Mouse (Mus musculus) lung, postnatal 10 days (tissue): ENCODE measurements around the gene Pi4ka.
"Not testable (repeated sequence)": the region's sequence is repeated elsewhere in the genome, so short reads cannot be mapped to it uniquely, and the experiment has no call there.

ENCODE experiments used
- DNase-seq: peaks from one replicate; pipeline ENCODE4 v3.0.0; 2021

Pi4ka gene

GRCm38 (mm10) chr16:17269872-17270271, 136.2 kb downstream of the Pi4ka start:
- no peak for DNase-seq

GRCm38 (mm10) chr16:17267937-17268336, 138.2 kb downstream of the Pi4ka start:
- DNase-seq = no peak

GRCm38 (mm10) chr16:17266113-17266512, 140.0 kb downstream of the Pi4ka start:
- DNase-seq = no peak

- DNase-seq = no peak
Measured at GRCm38 (mm10) chr16:17261341-17261740, 144.8 kb downstream of the Pi4ka start.

GRCm38 (mm10) chr16:17258917-17259316, 147.2 kb downstream of the Pi4ka start:
- DNase-seq = no peak

GRCm38 (mm10) chr16:17257359-17257821, 148.7 kb downstream of the Pi4ka start:
- DNase-seq = no peak

- no peak for DNase-seq
Measured at GRCm38 (mm10) chr16:17255270-17255669, 150.8 kb downstream of the Pi4ka start.

GRCm38 (mm10) chr16:17254005-17254597, 152.0 kb downstream of the Pi4ka start:
- DNase-seq = peak; percentile 11

- no peak for DNase-seq
Measured at GRCm38 (mm10) chr16:17252841-17253240, 153.3 kb downstream of the Pi4ka start.

GRCm38 (mm10) chr16:17252086-17252726, 153.9 kb downstream of the Pi4ka start:
- DNase-seq = no peak

GRCm38 (mm10) chr16:17251539-17251938, 154.6 kb downstream of the Pi4ka start:
- peak; percentile 75 for DNase-seq

- DNase-seq = no peak
Measured at GRCm38 (mm10) chr16:17249135-17249534, 157.0 kb downstream of the Pi4ka start.

- peak; percentile 70 for DNase-seq
Measured at GRCm38 (mm10) chr16:17247727-17248126, 158.4 kb downstream of the Pi4ka start.

GRCm38 (mm10) chr16:17244996-17245395, 161.1 kb downstream of the Pi4ka start:
- no peak for DNase-seq

GRCm38 (mm10) chr16:17243731-17244130, 162.4 kb downstream of the Pi4ka start:
- no peak for DNase-seq

- DNase-seq = no peak
Measured at GRCm38 (mm10) chr16:17239409-17239808, 166.7 kb downstream of the Pi4ka start.

- DNase-seq = no peak
Measured at GRCm38 (mm10) chr16:17237634-17238033, 168.5 kb downstream of the Pi4ka start.

GRCm38 (mm10) chr16:17234916-17235665, 171.0 kb downstream of the Pi4ka start:
- DNase-seq = peak; percentile 53

GRCm38 (mm10) chr16:17234499-17234895, 171.6 kb downstream of the Pi4ka start:
- peak; percentile 32 for DNase-seq

- DNase-seq = peak; percentile 52
Measured at GRCm38 (mm10) chr16:17233702-17234498, 172.2 kb downstream of the Pi4ka start.

- peak; percentile 97 for DNase-seq
Measured at GRCm38 (mm10) chr16:17232794-17233701, 173.1 kb downstream of the Pi4ka start, which contains the start of gene Hic2. Gene Hic2 (plus strand): TSS chr16:17233572.

- DNase-seq = not testable (repeated sequence)
Measured at GRCm38 (mm10) chr16:17231523-17231922, 174.6 kb downstream of the Pi4ka start.
